8 mouse cellular contexts compared by ENCODE assay signal in the genomic region with DNA sequence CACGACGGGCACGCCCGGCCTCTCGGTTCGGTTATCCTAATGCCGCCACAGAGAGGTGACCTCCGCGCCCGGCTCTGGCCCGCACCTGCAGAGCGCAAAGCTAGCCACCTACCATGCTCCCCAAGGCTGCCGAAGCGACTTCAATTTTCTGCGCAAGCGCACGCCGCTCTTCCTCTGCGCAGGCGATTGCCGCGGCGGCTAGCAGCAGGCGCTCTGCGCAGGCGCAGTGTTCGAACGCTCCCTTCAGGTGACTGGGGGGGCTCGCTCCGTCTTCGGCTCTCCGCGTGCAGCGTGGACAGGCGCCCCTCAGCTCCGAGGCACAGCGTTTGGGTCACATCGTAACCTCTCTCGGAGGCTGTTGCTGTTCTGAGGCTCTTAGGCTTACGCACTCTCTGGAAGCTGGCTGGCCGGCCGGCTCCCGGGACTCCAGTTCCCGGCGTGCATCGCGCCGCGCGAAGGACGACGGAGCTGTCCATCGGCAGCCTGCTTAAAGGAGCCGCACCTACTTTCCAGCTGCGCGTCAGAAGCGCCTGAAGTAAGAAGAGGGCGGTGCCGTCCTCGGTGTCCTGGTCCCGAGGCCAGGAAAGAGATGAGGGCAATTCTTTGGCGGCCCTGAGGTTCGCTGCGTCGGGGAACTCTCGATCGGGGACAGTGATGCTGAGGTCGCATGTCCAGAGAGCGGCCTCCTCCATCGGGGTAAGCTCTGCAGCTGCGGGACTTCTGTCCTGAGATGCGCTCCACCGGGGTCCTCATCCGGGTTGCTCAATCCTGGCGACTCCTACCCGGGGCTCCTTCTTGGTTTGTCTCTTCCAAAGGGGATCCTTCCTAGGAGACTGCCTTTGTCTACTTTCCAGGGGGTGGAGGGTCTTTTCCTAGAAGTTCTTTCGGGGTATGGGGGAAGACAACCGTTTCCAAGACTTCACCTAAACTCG. TPM values are rescaled to one million over a fixed set of nuclear protein-coding genes. Genes with fewer than 3 reads are reported as not detected.
DNase-seq lines count a peak whose midpoint lies in the region; ATAC-seq and TF ChIP-seq lines count a peak whose summit lies in the region.

Gene Dcun1d2, minus strand, starts transcription at position 440 of the 932 bp plus-strand sequence.
Gene Tmco3, plus strand, starts transcription at position 499 of the 932 bp plus-strand sequence.

- H3K36me3 ChIP-seq in kidney, embryonic 14.5 days (ENCODE audit: control insufficient read depth, insufficient read depth, low read length): no peaks in the 10 kb centered on the region
- H3K36me3 ChIP-seq in limb, embryonic 15.5 days: peaks cover 8% of the 10 kb centered on the region

- peak within 1 kb of the TSS; percentile 76 for H3K9ac ChIP-seq in kidney, embryonic 14.5 days (ENCODE audit: low read depth, low read length)
- peak within 1 kb of the TSS; percentile 75 for H3K9ac ChIP-seq in limb, embryonic 15.5 days

- H3K4me1 ChIP-seq in bone marrow macrophage, adult 2 months (ENCODE audit: control insufficient read depth, insufficient read depth, low read length): peaks cover 17% of the 10 kb centered on the region
- no peaks in the 10 kb centered on the region for H3K4me1 ChIP-seq in embryonic fibroblast, embryonic 13.5 days (ENCODE audit: control insufficient read depth, insufficient read depth, low read length)
- H3K4me1 ChIP-seq in kidney, embryonic 14.5 days (ENCODE audit: control insufficient read depth, insufficient read depth, low read length): peaks cover 18% of the 10 kb centered on the region
- peaks cover 14% of the 10 kb centered on the region for H3K4me1 ChIP-seq in limb, embryonic 15.5 days

- WGBS in kidney, embryonic 14.5 days: under 1% methylated on average over 79 of the region's 79 CpGs
- WGBS in limb, embryonic 15.5 days: under 1% methylated on average over 79 of the region's 79 CpGs

- DNase-seq in A20 (ENCODE audit: low read depth, low spot score): peak; percentile 99
- peak; percentile 94 to 96 for DNase-seq in heart, adult 9 months (ENCODE audit: low spot score in 2 of 2)
- peak; percentile 76 to 89 for DNase-seq in monocyte, adult 2 months (ENCODE audit: low read depth in 1 of 2, low spot score in 2 of 2)
- peak; percentile 94 to 95 for DNase-seq in spleen, postnatal 36 days (ENCODE audit: low spot score in 2 of 2)

- peak within 1 kb of the TSS; percentile 89 for H3K27ac ChIP-seq in bone marrow macrophage, adult 2 months (ENCODE audit: insufficient read depth, low read depth, low read length)
- H3K27ac ChIP-seq in embryonic fibroblast, embryonic 13.5 days (ENCODE audit: insufficient read depth, low read length): peak within 1 kb of the TSS; percentile 79
- H3K27ac ChIP-seq in kidney, embryonic 14.5 days (ENCODE audit: low read depth, low read length): peak within 1 kb of the TSS; percentile 93
- peak within 1 kb of the TSS; percentile 92 for H3K27ac ChIP-seq in limb, embryonic 15.5 days

- ATAC-seq in kidney, embryonic 14.5 days (ENCODE audit: low FRiP score, low TSS enrichment): peak; percentile 91
- ATAC-seq in limb, embryonic 15.5 days (ENCODE audit: insufficient number of reproducible peaks, low FRiP score, low TSS enrichment, low read depth): peak; percentile 94

- peak within 1 kb of the TSS; percentile 86 for H3K4me3 ChIP-seq in bone marrow macrophage, adult 2 months (ENCODE audit: insufficient read depth, low read length)
- H3K4me3 ChIP-seq in embryonic fibroblast, embryonic 13.5 days (ENCODE audit: insufficient read depth, low read length): peak within 1 kb of the TSS; percentile 93
- peak within 1 kb of the TSS; percentile 79 for H3K4me3 ChIP-seq in kidney, embryonic 14.5 days (ENCODE audit: low read length)
- peak within 1 kb of the TSS; percentile 89 for H3K4me3 ChIP-seq in limb, embryonic 15.5 days

- H3K27me3 ChIP-seq in kidney, embryonic 14.5 days (ENCODE audit: control insufficient read depth, insufficient read depth, low read length): no peaks in the 10 kb centered on the region
- H3K27me3 ChIP-seq in limb, embryonic 15.5 days: no peaks in the 10 kb centered on the region

- H3K9me3 ChIP-seq in kidney, embryonic 14.5 days (ENCODE audit: control insufficient read depth, low read length): no peaks in the 10 kb centered on the region
- H3K9me3 ChIP-seq in limb, embryonic 15.5 days: no peaks in the 10 kb centered on the region

- no peak for TF ChIP-seq POLR2A in bone marrow macrophage, adult 2 months (IDR thresholded peaks at IDR 0.05; ENCODE audit: borderline replicate concordance, low read depth, low read length)
- TF ChIP-seq POLR2A in embryonic fibroblast, embryonic 13.5 days (IDR thresholded peaks at IDR 0.05; ENCODE audit: low read depth, low read length): peak; percentile 81

- peak within 1 kb of the TSS; percentile 95 for H3K4me2 ChIP-seq in kidney, embryonic 14.5 days (replicated peaks; ENCODE audit: low read depth, low read length)
- H3K4me2 ChIP-seq in limb, embryonic 15.5 days: peak within 1 kb of the TSS; percentile 74

- no peak for TF ChIP-seq CTCF in bone marrow macrophage, adult 2 months (IDR thresholded peaks at IDR 0.05; ENCODE audit: low read depth, low read length)
- TF ChIP-seq CTCF in embryonic fibroblast, embryonic 13.5 days (IDR thresholded peaks at IDR 0.05; ENCODE audit: borderline replicate concordance, insufficient read depth, low read length): no peak

RNA-seq across cellular contexts. Expression of gene Dcun1d2, which starts in this region (rescaled TPM):
- polyA plus RNA-seq in bone marrow macrophage, adult 2 months (2012; ENCODE audit: insufficient read depth, insufficient read length, missing spikeins): 15.4 and 16.2 TPM in 2 replicates
- 15.3 and 19.1 TPM in 2 replicates for polyA plus RNA-seq in embryonic fibroblast, embryonic 13.5 days (2011; ENCODE audit: insufficient read length, low read depth, missing spikeins)
- polyA plus RNA-seq in kidney, embryonic 14.5 days (2014; fragmentation: Nextera tagmentation; extraction: Ambion mirVana): 17.4 and 26.4 TPM in 2 replicates
- 29.7 and 32.0 TPM in 2 replicates for polyA plus RNA-seq in limb, embryonic 15.5 days (2015; fragmentation: Nextera tagmentation; extraction: Ambion mirVana)

RNA-seq across cellular contexts. Expression of gene Tmco3, which starts in this region (rescaled TPM):
- 36.8 and 41.8 TPM in 2 replicates for polyA plus RNA-seq in bone marrow macrophage, adult 2 months (2012; ENCODE audit: insufficient read depth, insufficient read length, missing spikeins)
- 32.8 and 42.2 TPM in 2 replicates for polyA plus RNA-seq in embryonic fibroblast, embryonic 13.5 days (2011; ENCODE audit: insufficient read length, low read depth, missing spikeins)
- polyA plus RNA-seq in kidney, embryonic 14.5 days (2014; fragmentation: Nextera tagmentation; extraction: Ambion mirVana): 28.4 and 40.5 TPM in 2 replicates
- 44.4 and 47.7 TPM in 2 replicates for polyA plus RNA-seq in limb, embryonic 15.5 days (2015; fragmentation: Nextera tagmentation; extraction: Ambion mirVana)

Comparison
In these comparisons a context has a peak if more than half of its experiments do, and no peak if none do; other contexts are left out.
1. Peak in every context shown above with its lines: DNase-seq, ATAC-seq, H3K4me3 ChIP-seq and H3K27ac ChIP-seq.